8 mouse cellular contexts compared by ENCODE assay signal in genomic region chr19:44248081-44248853, GRCm38 (mm10). TPM values are rescaled to one million over a fixed set of nuclear protein-coding genes. Genes with fewer than 3 reads are reported as not detected.
DNase-seq lines count a peak whose midpoint lies in the region; ATAC-seq lines count a peak whose summit lies in the region.

No protein-coding gene starts in this region.

- 4% methylated on average over 36 of the region's 36 CpGs for WGBS in hindbrain, embryonic 11.5 days

- H3K4me2 ChIP-seq in hindbrain, embryonic 11.5 days (replicated peaks; ENCODE audit: low read depth, low read length): peak overlapping the region; percentile 55

- H3K4me1 ChIP-seq in hindbrain, embryonic 11.5 days (replicated peaks; ENCODE audit: control insufficient read depth, insufficient read depth, low read length): peaks cover 7% of the 10 kb centered on the region

- H3K27ac ChIP-seq in hindbrain, embryonic 11.5 days (ENCODE audit: low read depth, low read length): peak overlapping the region; percentile 90

- peak overlapping the region; percentile 39 for H3K4me3 ChIP-seq in hindbrain, embryonic 11.5 days (ENCODE audit: low read depth, low read length)

- DNase-seq in MN1 (ENCODE audit: low spot score): peak; percentile 98
- DNase-seq in cerebellum, adult 9-10 months: peak; percentile 95
- DNase-seq in hindbrain, embryonic 11.5 days (ENCODE audit: low spot score): peak; percentile 99
- peak; percentile 90 to 91 for DNase-seq in layer of hippocampus, postnatal 10 days (ENCODE audit: low spot score in 2 of 2)
- peak; percentile 99 for DNase-seq in lung, postnatal 10 days
- peak; percentile 94 for DNase-seq in ovary, postnatal 36 days (ENCODE audit: low spot score)
- DNase-seq in thymus, postnatal 25 days: peak; percentile 97

- H3K36me3 ChIP-seq in hindbrain, embryonic 11.5 days (ENCODE audit: control insufficient read depth, insufficient read depth, low read length): no peaks in the 10 kb centered on the region

- ATAC-seq in frontal cortex, adult (ENCODE audit: low TSS enrichment): peak; percentile 94
- peak; percentile 99 for ATAC-seq in hindbrain, embryonic 11.5 days (ENCODE audit: low FRiP score)

- peak overlapping the region; percentile 53 for H3K9ac ChIP-seq in hindbrain, embryonic 11.5 days (ENCODE audit: low read depth, low read length)

- H3K9me3 ChIP-seq in hindbrain, embryonic 11.5 days (ENCODE audit: control insufficient read depth, low read length): no peaks in the 10 kb centered on the region

- no peaks in the 10 kb centered on the region for H3K27me3 ChIP-seq in hindbrain, embryonic 11.5 days (ENCODE audit: control insufficient read depth, insufficient read depth, low read length)

RNA-seq across cellular contexts. Expression of gene Scd3, which starts 45.2 kb away (rescaled TPM):
- 0.70 and 1.1 TPM in 2 replicates for polyA plus RNA-seq in hindbrain, embryonic 11.5 days (2014; fragmentation: Nextera tagmentation; extraction: Ambion mirVana)
- 1 to 10 TPM in 1 of 2 experiments, under 1 TPM in 1; 0.73 to 2.3 TPM for total RNA-seq in layer of hippocampus, postnatal 10 days (2021)

RNA-seq across cellular contexts. Expression of gene Scd2, which starts 45.2 kb away (rescaled TPM):
- 314 and 349 TPM in 2 replicates for polyA plus RNA-seq in hindbrain, embryonic 11.5 days (2014; fragmentation: Nextera tagmentation; extraction: Ambion mirVana)
- 100 to 1,000 TPM; 715 to 736 TPM for total RNA-seq in layer of hippocampus, postnatal 10 days (2021)

RNA-seq across cellular contexts. Expression of gene Pkd2l1, which starts 56.0 kb away (rescaled TPM):
- polyA plus RNA-seq in hindbrain, embryonic 11.5 days (2014; fragmentation: Nextera tagmentation; extraction: Ambion mirVana): 0.31 and 0.37 TPM in 2 replicates
- total RNA-seq in layer of hippocampus, postnatal 10 days (2021): under 1 TPM in 1 of 2 experiments, not detected in 1; 0.11 TPM

Comparison
In these comparisons a context has a peak if more than half of its experiments do, and no peak if none do; other contexts are left out.
1. Peak in every context shown above with its lines: DNase-seq, ATAC-seq, H3K4me3 ChIP-seq and H3K27ac ChIP-seq.